Mouse (Mus musculus): ENCODE measurements around the gene Dpf1.

GRCm38 (mm10) chr7:29327087-29327486 is 23.3 kb downstream of the Dpf1 start:
- TF ChIP-seq CTCF (IDR thresholded peaks at IDR 0.05; ENCODE audit: low read depth, low read length) = no peak
- TF ChIP-seq GATA1 (IDR thresholded peaks at IDR 0.05; ENCODE audit: borderline replicate concordance, low read length) = no peak
- no peak for TF ChIP-seq GATA2 (IDR thresholded peaks at IDR 0.05; ENCODE audit: borderline replicate concordance, low read depth, low read length)
- no peak for TF ChIP-seq TAL1 (conservative IDR thresholded peaks at IDR 0.05; ENCODE audit: low read depth, low read length)
- no peak for TF ChIP-seq POLR2AphosphoS5 (IDR thresholded peaks at IDR 0.05; ENCODE audit: insufficient replicate concordance, low read depth, low read length)

All from G1E (cell line).